Comparison of ENCODE assay signal across 29 mouse cellular contexts in the genomic region with DNA sequence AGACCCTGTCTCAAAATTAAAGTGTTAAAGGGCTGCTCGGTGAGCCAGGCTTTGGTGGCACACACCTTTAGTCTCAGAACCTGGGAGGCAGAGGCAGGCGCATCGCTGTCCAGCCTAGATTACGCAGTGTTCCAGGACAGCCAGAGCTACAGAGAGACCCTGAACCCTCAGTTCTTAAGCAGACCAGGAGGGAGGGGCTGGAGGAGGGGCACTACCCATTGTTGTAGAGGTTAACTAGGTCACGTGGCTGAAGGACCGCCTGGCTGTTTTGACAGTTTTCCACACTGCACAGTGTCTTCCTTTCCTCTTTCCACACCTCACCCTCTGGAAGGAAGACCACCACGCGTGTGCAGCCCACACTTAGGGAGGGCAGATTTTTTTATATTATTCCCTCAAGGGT.
DNase-seq lines count a peak whose midpoint lies in the region; ATAC-seq and TF ChIP-seq lines count a peak whose summit lies in the region.
"Had no signal": no experiment of that assay in that cellular context is flagged by ENCODE, and none has a peak within 500 bp of the region (broad histone marks: within the 10 kb centered on the region; RNA-seq: fewer than 3 reads in every experiment).

No protein-coding gene starts in this region.

- H3K4me1 ChIP-seq in embryonic facial prominence, embryonic 11.5 days (ENCODE audit: control insufficient read depth, insufficient read depth, low read length), result no peaks in the 10 kb centered on the region
- H3K4me1 ChIP-seq in embryonic facial prominence, embryonic 10.5 days, result peaks cover 21% of the 10 kb centered on the region
- H3K4me1 ChIP-seq in midbrain, embryonic 10.5 days, result peaks cover 37% of the 10 kb centered on the region
- no peaks in the 10 kb centered on the region; the same call in 1 of the 2 replicates for H3K4me1 ChIP-seq in midbrain, postnatal 0 days (ENCODE audit: insufficient read depth, low read length)
- H3K4me1 ChIP-seq: heart, embryonic 13.5 days; liver, embryonic 13.5 days; megakaryocyte, embryonic 14.5 days had no signal

- no peaks in the 10 kb centered on the region for H3K36me3 ChIP-seq in embryonic facial prominence, embryonic 11.5 days (replicated peaks; ENCODE audit: control insufficient read depth, insufficient read depth, low read depth, low read length)
- H3K36me3 ChIP-seq in embryonic facial prominence, embryonic 10.5 days (replicated peaks), result no peaks in the 10 kb centered on the region
- H3K36me3 ChIP-seq in midbrain, embryonic 10.5 days, result no peaks in the 10 kb centered on the region
- no peaks in the 10 kb centered on the region for H3K36me3 ChIP-seq in midbrain, postnatal 0 days (ENCODE audit: insufficient read depth, low read length)
- H3K36me3 ChIP-seq: heart, embryonic 13.5 days; hindbrain, embryonic 15.5 days; kidney, embryonic 15.5 days; limb, embryonic 13.5 days; liver, embryonic 13.5 days; neural tube, embryonic 15.5 days had no signal

- H3K27me3 ChIP-seq in embryonic facial prominence, embryonic 11.5 days (ENCODE audit: control insufficient read depth, insufficient read depth, low read length), result no peaks in the 10 kb centered on the region
- peaks cover 11% of the 10 kb centered on the region for H3K27me3 ChIP-seq in embryonic facial prominence, embryonic 10.5 days (replicated peaks; ENCODE audit: low read depth, poor library complexity, severe bottlenecking)
- H3K27me3 ChIP-seq in midbrain, embryonic 10.5 days (ENCODE audit: low read depth, poor library complexity, severe bottlenecking), result peaks cover 34% of the 10 kb centered on the region
- no peaks in the 10 kb centered on the region for H3K27me3 ChIP-seq in midbrain, postnatal 0 days (ENCODE audit: insufficient read depth, low read length)
- H3K27me3 ChIP-seq: hindbrain, embryonic 15.5 days; limb, embryonic 13.5 days; liver, embryonic 13.5 days; megakaryocyte, embryonic 14.5 days; neural tube, embryonic 15.5 days; Patski had no signal

- no peak overlapping the region for H3K9ac ChIP-seq in embryonic facial prominence, embryonic 11.5 days (replicated peaks; ENCODE audit: low read length)
- no peak overlapping the region for H3K9ac ChIP-seq in midbrain, postnatal 0 days (replicated peaks; ENCODE audit: low read length, poor library complexity, severe bottlenecking)
- H3K9ac ChIP-seq: forebrain, postnatal 0 days; heart, embryonic 13.5 days; hindbrain, embryonic 15.5 days; kidney, embryonic 15.5 days; limb, embryonic 13.5 days; liver, embryonic 13.5 days; neural tube, embryonic 15.5 days had no signal

- no peaks in the 10 kb centered on the region for H3K9me3 ChIP-seq in embryonic facial prominence, embryonic 11.5 days (replicated peaks; ENCODE audit: control insufficient read depth, low read length)
- H3K9me3 ChIP-seq in embryonic facial prominence, embryonic 10.5 days, result no peaks in the 10 kb centered on the region
- no peaks in the 10 kb centered on the region for H3K9me3 ChIP-seq in midbrain, embryonic 10.5 days (replicated peaks)
- H3K9me3 ChIP-seq in midbrain, postnatal 0 days (ENCODE audit: low read length), result 0 out of 2 replicates have a peak, but pooled peaks cover 3% of the 10 kb centered on the region
- H3K9me3 ChIP-seq: heart, embryonic 13.5 days; hindbrain, embryonic 15.5 days; kidney, embryonic 15.5 days; liver, embryonic 13.5 days; neural tube, embryonic 15.5 days had no signal

- no peak for DNase-seq in embryonic facial prominence, embryonic 11.5 days (ENCODE audit: low spot score)
- DNase-seq in embryonic facial prominence, embryonic 10.5 days (ENCODE audit: low spot score), result no peak
- peak; percentile 44 for DNase-seq in midbrain, embryonic 10.5 days (ENCODE audit: low spot score)
- DNase-seq in midbrain, postnatal 0 days (ENCODE audit: low spot score), result no peak
- DNase-seq in R1 (ENCODE audit: low read depth, low spot score), result peak; percentile 30
- peak; percentile 67 for DNase-seq in retina, embryonic 14.5 days (ENCODE audit: low spot score)
- DNase-seq in adrenal gland, postnatal 10 days, result no peak
- DNase-seq: adrenal gland, adult 2 months; cerebellum, adult 8-10 months; cerebellum, postnatal 25 days; forebrain, postnatal 0 days; heart, postnatal 10 days; kidney, adult 18-20 months; kidney, postnatal 36 days; liver, embryonic 13.5 days; lung, adult 18-20 months; lung, postnatal 4 days; right cerebral cortex, postnatal 4 days; thymus, adult 2 months; thymus, postnatal 4 days had no signal

- no peak overlapping the region for H3K4me2 ChIP-seq in embryonic facial prominence, embryonic 11.5 days (ENCODE audit: low read depth, low read length)
- H3K4me2 ChIP-seq in midbrain, postnatal 0 days (ENCODE audit: low read depth, low read length, poor library complexity, severe bottlenecking), result no peak overlapping the region
- H3K4me2 ChIP-seq: heart, embryonic 13.5 days; hindbrain, embryonic 15.5 days; kidney, embryonic 15.5 days; limb, embryonic 13.5 days; liver, embryonic 13.5 days; neural tube, embryonic 15.5 days had no signal

- no peak overlapping the region for H3K27ac ChIP-seq in embryonic facial prominence, embryonic 11.5 days (replicated peaks; ENCODE audit: low read depth, low read length)
- H3K27ac ChIP-seq in embryonic facial prominence, embryonic 10.5 days (replicated peaks), result no peak overlapping the region
- H3K27ac ChIP-seq in midbrain, embryonic 10.5 days (replicated peaks), result peak overlapping the region; percentile 63; the same call in 1 of the 2 replicates
- H3K27ac ChIP-seq in midbrain, postnatal 0 days (ENCODE audit: low read depth, low read length), result no peak overlapping the region
- H3K27ac ChIP-seq: heart, embryonic 13.5 days; hindbrain, embryonic 15.5 days; kidney, embryonic 15.5 days; layer of hippocampus, adult 2 months; limb, embryonic 13.5 days; liver, embryonic 13.5 days; neural tube, embryonic 15.5 days had no signal

- 53% methylated on average over 8 of the region's 8 CpGs for WGBS in embryonic facial prominence, embryonic 11.5 days
- 44% methylated on average over 8 of the region's 8 CpGs for WGBS in embryonic facial prominence, embryonic 10.5 days
- WGBS in midbrain, embryonic 10.5 days, result 52% methylated on average over 8 of the region's 8 CpGs
- 53% methylated on average over 8 of the region's 8 CpGs for WGBS in midbrain, postnatal 0 days

- no peak for TF ChIP-seq CTCF in midbrain, postnatal 0 days (IDR thresholded peaks at IDR 0.05)

- no peak overlapping the region for H3K4me3 ChIP-seq in embryonic facial prominence, embryonic 11.5 days (ENCODE audit: low read depth, low read length)
- no peak overlapping the region for H3K4me3 ChIP-seq in embryonic facial prominence, embryonic 10.5 days
- no peak overlapping the region for H3K4me3 ChIP-seq in midbrain, embryonic 10.5 days
- H3K4me3 ChIP-seq in midbrain, postnatal 0 days (ENCODE audit: low read depth, low read length), result no peak overlapping the region
- H3K4me3 ChIP-seq: heart, embryonic 13.5 days; hindbrain, embryonic 15.5 days; kidney, embryonic 15.5 days; layer of hippocampus, adult 2 months; limb, embryonic 13.5 days; liver, embryonic 13.5 days; megakaryocyte, embryonic 14.5 days; neural tube, embryonic 15.5 days had no signal

- 0 out of 2 replicates have a peak, but pooled peaks have one; percentile 56 for ATAC-seq in embryonic facial prominence, embryonic 11.5 days (replicated peaks; ENCODE audit: insufficient number of reproducible peaks, low FRiP score, low TSS enrichment, low read depth)
- ATAC-seq in midbrain, postnatal 0 days (ENCODE audit: low FRiP score), result no peak
- ATAC-seq: forebrain, postnatal 0 days; lung, postnatal 0 days; Patski had no signal

Comparison
In these comparisons a context has a peak if more than half of its experiments do, and no peak if none do; other contexts are left out.
1. DNase-seq: peak in midbrain, embryonic 10.5 days (single experiment), R1 (single experiment) and retina, embryonic 14.5 days (single experiment); none in embryonic facial prominence, embryonic 11.5 days (single experiment), embryonic facial prominence, embryonic 10.5 days (single experiment), midbrain, postnatal 0 days (single experiment) and adrenal gland, postnatal 10 days (single experiment).